Mouse (Mus musculus): Measurements from ENCODE around the gene Inha.

Inha gene

GRCm38 (mm10) chr1:75556143-75556781, 49.4 kb downstream of the Inha start:
- CTCF ChIA-PET, result no interaction called here

- CTCF ChIA-PET, result no interaction called here
These were observed 50.2 kb downstream of the Inha start for GRCm38 (mm10) chr1:75557041-75557440.

- CTCF ChIA-PET, result interaction anchor here (1.4 kb wide), 1 partner anchor 34 kb away, joined by 6 read pairs; no protein-coding TSS in a partner anchor
These were observed 51.7 kb downstream of the Inha start for GRCm38 (mm10) chr1:75558388-75559178.

GRCm38 (mm10) chr1:75559212-75559925, 52.5 kb downstream of the Inha start:
- CTCF ChIA-PET, result interaction anchor here (0.6 to 1.4 kb wide), 2 partner anchors 34 to 49 kb away, joined by 6 to 9 read pairs; no protein-coding TSS in a partner anchor
